Mouse (Mus musculus): Measurements from ENCODE around the gene Arhgap24.

Arhgap24 gene

GRCm38 (mm10) chr5:102481215-102482211 is at the start of gene Arhgap24:
Arhgap24 (plus strand) TSS chr5:102481391.
- no peak for DNase-seq (ENCODE audit: extremely low read depth, low read depth)

DNA sequence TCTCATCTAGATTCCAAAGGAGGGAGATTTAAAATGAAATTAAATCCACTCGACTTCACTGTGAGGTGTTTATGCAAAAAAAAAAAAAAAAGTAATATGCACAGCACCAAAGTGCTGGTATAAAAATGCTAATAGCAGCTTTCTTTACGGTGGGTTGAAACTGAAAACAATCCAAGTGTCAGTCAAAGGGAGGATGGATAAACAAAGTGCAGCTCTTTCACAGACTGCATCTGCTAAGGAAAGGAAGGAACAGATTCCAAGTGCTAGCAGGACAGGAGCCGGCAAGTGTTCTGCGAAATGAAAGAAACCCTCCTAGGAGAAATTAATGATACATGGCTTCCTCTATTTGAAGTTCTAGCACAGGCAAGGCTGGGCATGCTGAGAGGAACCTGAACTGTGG is 47.0 kb upstream of the Arhgap24 start:
- no peak for DNase-seq (ENCODE audit: extremely low read depth, low read depth)

DNA sequence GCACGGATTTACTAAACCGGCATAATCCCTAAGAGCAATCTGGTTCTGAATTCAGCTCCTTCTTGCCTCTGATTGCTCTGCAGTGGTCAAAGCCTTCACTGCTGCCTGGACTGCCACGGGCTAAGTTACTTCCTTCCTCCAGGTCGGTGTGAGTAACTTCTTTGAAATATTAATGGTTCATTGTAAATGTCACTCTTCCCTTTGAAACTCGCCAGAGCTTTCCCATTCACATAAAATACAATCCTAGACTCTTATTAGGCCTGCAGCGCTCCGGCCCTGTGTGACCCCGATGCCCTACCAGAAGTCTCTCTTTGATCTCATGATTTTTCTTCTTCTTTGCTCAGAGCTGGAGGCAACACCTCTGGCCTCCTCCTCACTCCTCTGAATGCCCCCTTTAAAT is 44.6 kb upstream of the Arhgap24 start:
- no peak for DNase-seq (ENCODE audit: extremely low read depth, low read depth)

DNA sequence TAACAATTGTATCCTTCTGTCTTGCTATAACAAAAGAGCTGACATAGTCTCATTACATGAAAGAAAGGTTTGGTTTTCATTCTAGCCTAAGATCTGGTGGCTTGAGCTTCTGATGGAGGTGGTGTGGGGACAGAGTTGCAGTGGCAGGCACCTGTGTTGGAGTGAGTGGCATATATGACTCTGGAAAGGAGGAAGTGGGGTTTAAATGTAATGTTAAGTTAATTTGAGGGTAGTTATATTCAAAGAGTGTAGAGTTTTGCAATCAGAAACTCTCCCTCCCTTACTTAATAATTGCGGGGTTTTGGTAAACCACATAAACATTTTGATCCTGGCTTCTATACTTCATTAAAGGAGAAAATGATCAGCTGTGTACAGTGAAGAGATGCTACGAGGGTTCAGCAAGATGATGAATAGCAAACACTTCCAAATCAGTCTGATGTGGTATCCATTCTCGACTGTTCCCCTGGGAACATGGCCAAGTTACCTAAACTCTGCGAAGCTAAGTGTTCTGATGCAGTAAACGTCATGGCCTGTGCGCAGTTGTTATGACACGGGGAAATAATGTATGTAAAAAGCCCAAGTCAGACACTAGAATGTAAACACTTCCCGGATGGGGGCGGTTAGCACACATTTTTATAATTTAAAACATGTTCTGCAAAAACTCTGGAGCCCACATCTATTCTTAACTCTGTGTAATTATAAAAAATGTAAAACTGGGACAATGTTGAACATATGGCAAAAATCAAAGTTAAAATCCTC is 41.9 kb upstream of the Arhgap24 start:
- no peak for DNase-seq (ENCODE audit: extremely low read depth, low read depth)

GRCm38 (mm10) chr5:102447436-102447835 is 33.8 kb upstream of the Arhgap24 start:
- DNase-seq (ENCODE audit: extremely low read depth, low read depth), result no peak

GRCm38 (mm10) chr5:102450897-102451296 is 30.3 kb upstream of the Arhgap24 start:
- DNase-seq (ENCODE audit: extremely low read depth, low read depth), result no peak

DNA sequence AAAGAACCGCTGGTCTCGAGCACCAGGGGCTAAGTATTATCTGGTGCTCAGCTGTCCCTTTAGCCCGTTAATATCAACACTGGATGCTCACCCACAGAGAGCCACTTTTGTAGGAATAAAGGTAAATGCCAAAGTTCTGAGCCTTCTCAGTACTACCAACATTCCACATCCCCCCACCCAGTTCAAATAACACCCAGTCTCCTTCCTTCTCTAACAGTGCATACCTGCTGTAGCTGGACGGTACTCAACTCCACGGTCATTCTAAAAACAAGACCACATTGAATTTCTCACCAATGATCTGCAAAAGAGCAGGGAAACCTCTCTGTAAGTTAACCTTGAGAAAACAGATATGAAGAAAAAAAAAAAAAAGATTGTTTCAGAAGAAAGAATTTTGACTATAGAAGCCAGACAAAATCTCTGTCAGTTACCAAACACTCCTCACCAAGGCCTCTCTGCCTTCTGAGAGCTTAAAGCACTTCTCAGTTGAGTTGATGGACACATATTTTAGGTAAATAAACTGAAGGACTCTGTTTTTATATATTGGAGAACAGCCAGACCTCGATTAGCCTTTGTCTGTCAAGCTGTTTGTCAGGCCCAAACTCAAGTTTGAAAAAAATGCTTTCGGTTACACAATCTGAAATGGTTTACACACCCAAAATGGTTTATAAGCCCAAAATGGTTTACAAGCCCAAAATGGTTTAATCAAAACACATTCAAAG is 29.0 kb upstream of the Arhgap24 start:
- DNase-seq (ENCODE audit: extremely low read depth, low read depth), result no peak

DNA sequence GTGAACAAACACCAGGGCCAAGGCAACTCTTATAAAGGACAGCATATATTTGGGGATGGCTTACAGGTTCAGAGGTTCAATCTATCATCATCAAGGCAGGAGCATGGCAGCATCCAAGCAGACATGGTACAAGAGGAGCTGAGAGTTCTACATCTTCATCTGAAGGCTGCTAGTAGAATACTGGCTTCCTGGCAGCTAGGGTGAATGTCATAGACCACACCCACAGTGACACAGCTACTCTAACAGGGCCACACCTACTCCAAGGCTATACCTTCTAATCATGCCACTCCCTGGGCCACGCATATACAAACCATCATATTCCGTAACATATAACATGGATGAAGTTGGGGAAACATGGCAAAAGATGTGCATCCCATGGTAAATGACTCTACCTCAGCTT is 27.9 kb upstream of the Arhgap24 start:
- DNase-seq (ENCODE audit: extremely low read depth, low read depth), result no peak

DNA sequence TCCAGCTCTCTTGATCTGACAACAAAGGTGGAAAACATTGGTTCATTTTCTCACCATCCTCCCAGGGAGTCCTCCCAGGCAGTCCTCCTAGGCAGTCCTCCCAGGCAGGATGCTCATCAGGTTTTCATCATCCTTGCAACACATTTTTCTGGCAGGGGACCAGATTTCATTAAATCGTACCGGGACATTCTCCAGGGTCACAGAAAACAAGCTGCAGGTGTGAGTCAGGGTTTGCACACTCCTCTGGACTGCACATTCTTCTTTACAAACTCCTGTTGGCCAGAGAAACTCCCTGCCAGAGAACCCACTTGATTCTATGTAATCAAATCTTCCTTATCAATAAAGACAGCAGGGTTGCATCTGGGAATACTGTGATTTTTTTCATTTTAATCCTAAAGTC is 25.9 kb upstream of the Arhgap24 start:
- no peak for DNase-seq (ENCODE audit: extremely low read depth, low read depth)

DNA sequence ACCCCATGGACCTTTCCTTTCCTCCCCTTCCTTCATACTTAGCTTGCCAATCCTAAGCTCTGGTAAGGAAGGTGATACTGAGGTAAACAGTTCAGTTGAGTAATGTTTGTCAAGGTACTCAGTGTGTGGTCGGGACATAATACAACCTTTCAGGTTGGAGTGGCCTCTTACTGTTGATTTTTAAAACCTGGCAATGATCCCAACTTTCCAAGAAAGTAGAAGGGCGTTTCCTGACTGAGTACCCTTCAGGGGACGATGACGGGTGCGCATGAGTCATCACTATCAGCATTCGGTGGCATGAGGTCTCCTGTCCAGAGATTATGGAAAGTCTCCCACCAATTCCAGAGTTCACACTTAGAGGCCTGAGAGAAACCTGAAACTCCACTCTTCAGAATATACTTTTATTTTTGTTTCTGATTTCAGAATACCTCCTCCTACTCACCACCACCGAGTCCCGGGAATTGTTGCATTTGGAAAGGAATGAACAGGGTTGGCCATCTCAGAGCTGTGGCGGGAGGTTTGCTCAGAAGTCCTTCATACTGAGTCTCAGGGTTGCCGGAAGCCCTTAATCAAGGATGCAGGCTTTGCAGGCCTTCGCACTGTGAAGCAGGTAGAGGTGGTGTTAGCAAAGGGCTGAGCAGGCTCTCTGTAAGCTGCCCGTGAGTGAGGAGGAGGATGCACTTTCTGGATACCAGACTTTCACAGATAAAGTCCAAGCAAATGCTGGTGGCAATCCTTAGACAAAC is 20.6 kb upstream of the Arhgap24 start:
- no peak for DNase-seq (ENCODE audit: extremely low read depth, low read depth)

DNA sequence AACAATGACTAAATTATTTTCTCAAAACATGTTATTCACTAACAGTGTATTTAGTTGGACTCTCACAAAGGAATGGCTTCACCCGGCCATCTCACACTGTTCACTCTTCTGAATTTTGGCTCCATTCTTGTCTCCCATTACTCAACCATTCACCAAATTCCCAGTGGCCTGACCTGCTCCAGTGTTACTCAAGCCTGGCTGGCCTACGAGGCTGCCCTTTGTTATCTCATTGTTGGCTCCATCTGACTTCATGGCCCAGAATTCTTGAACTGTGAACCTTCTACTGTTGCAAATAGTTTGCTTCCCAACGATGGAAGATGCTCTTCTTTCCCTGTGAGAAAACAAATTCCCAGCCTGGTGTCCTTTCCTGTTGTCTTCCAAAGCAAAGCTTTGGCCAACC is 18.2 kb upstream of the Arhgap24 start:
- no peak for DNase-seq (ENCODE audit: extremely low read depth, low read depth)

DNA sequence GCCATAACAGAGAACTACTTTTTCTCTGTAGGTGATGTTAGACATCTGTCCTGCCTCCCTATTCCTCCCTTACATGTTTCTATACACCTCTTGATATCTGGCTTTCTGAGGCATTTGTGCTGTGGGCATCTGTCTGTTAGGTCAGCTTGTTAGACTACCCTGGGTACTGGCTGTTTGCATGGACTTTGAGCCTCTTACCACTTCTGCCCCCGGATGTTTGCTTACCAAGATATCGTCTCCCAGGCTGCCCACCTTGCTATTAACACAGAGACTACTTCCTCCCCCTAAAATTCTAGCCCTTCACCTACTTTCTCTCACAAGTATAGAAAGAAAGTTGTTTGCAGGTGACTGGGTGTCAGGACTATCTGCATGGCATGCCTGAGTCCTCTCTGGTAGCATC is 15.8 kb upstream of the Arhgap24 start:
- no peak for DNase-seq (ENCODE audit: extremely low read depth, low read depth)

GRCm38 (mm10) chr5:102468292-102468691 is 12.9 kb upstream of the Arhgap24 start:
- DNase-seq (ENCODE audit: extremely low read depth, low read depth), result no peak

DNA sequence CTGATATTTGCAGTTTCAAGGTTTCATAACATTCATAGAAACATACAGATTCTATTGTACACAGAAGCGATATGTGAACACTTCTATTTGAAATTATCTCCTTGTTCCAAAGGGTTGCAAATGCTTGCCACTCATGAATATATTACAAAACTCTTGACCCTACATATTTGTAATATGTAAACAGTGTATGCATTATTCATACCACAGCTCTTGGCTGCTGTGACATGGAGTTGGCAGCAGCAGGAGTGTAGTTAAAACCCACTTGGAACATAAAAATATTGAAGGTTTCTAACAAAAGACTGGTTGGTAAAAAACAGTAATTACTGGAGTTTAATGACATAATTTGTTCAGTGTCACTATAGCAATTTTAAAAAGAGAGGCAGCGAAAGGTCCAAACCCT is 10.9 kb upstream of the Arhgap24 start:
- DNase-seq (ENCODE audit: extremely low read depth, low read depth), result no peak

DNA sequence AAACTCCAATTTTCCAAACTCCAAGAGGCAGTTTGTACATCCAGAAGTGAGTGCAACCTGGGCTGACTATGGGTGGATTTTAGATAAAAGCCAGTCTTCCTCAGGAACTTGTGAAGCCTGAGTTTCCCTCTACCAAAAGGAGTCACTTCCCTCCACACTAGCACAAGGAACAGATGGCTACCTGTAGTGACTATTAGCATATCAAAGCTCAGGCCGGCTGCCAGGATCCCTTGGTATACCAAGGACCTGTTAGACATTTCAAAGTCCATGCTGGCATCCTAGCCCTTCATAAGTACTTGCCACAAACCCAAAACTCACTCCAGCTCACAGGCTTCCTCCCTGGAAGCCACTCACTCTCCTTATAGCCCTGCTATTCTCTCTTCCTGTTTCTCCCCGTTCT is 3.1 kb upstream of the Arhgap24 start:
- no peak for DNase-seq (ENCODE audit: extremely low read depth, low read depth)

- DNase-seq (ENCODE audit: extremely low read depth, low read depth), result no peak
Observed at GRCm38 (mm10) chr5:102483285-102483975, 2.2 kb downstream of the Arhgap24 start.

GRCm38 (mm10) chr5:102491554-102491953 is 10.4 kb downstream of the Arhgap24 start:
- no peak for DNase-seq (ENCODE audit: extremely low read depth, low read depth)

GRCm38 (mm10) chr5:102492152-102492551 is 11.0 kb downstream of the Arhgap24 start:
- DNase-seq (ENCODE audit: extremely low read depth, low read depth), result no peak

DNA sequence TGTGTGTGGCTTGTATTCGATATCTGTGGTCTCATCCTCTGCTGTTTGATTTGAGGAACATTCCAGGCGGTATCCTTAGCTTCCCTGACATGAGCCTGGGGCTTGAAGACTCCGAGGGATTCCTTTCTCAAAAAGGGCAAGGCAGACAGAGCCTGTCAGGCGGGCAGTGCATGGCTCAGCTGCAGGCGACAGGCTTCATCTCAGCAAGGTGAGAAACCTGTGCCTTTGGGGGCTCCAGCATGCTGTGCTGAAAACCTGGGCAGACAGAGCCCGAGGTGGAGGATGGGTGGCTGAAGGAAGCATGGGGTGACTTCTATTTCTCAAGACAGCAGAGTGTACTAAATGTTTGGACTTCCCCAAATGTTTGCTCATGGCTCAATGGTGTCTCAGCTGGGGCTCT is 13.6 kb downstream of the Arhgap24 start:
- DNase-seq (ENCODE audit: extremely low read depth, low read depth), result no peak

- no peak for DNase-seq (ENCODE audit: extremely low read depth, low read depth)
Observed at GRCm38 (mm10) chr5:102497205-102497604, 16.0 kb downstream of the Arhgap24 start.
